Mouse (Mus musculus) heart, embryonic 13.5 days (tissue): ENCODE results near the gene Dpp8. TPM values are rescaled to one million over a fixed set of nuclear protein-coding genes. Genes with fewer than 3 reads are reported as not detected.
A peak's percentile ranks its signal among the peaks of the same experiment; 100 is the strongest.

Experiments
- ATAC-seq: fragments of 200-750 bp; cut with Nextera tagmentation; 2 replicates; pipeline ENCODE4 v1.8.0; 2017; ENCODE audit warnings: moderate TSS enrichment; ENCODE audit not compliant: insufficient number of reproducible peaks, low FRiP score, low TSS enrichment; ENCODE audit errors: extremely low read depth
- H3K27ac ChIP-seq: fragments of 300-500 bp; sonication (generic); replicated peaks from 2 replicates; pipeline ENCODE4 v1.5.1; 2015; ENCODE audit warnings: moderate library complexity, mild to moderate bottlenecking, inconsistent platforms
- H3K27me3 ChIP-seq: fragments of 300-500 bp; sonication (generic); replicated peaks from 2 replicates; pipeline ENCODE4 v1.6.1; 2015; ENCODE audit warnings: mild to moderate bottlenecking, inconsistent platforms
- H3K36me3 ChIP-seq: fragments of 300-500 bp; sonication (generic); 2 replicates; pipeline ENCODE4 v1.6.1; 2015; ENCODE audit warnings: mild to moderate bottlenecking, inconsistent platforms
- H3K4me1 ChIP-seq: fragments of 300-500 bp; sonication (generic); 2 replicates; pipeline ENCODE4 v1.6.1; 2015; ENCODE audit warnings: inconsistent platforms
- H3K4me2 ChIP-seq: fragments of 300-500 bp; sonication (generic); 2 replicates; pipeline ENCODE4 v1.6.1; 2015; ENCODE audit warnings: inconsistent platforms, mild to moderate bottlenecking, moderate library complexity
- H3K4me3 ChIP-seq: fragments of 300-500 bp; sonication (generic); 2 replicates; pipeline ENCODE4 v1.5.1; 2015; ENCODE audit warnings: moderate library complexity, mild to moderate bottlenecking, inconsistent platforms
- H3K9ac ChIP-seq: fragments of 300-500 bp; sonication (generic); 2 replicates; pipeline ENCODE4 v1.6.1; 2015; ENCODE audit warnings: inconsistent platforms, mild to moderate bottlenecking, moderate library complexity
- H3K9me3 ChIP-seq: fragments of 300-500 bp; sonication (generic); 2 replicates; pipeline ENCODE4 v1.6.1; 2016; ENCODE audit warnings: inconsistent platforms
- WGBS: fragments of 180-500 bp; shearing (Covaris S2); methylation state at CpG from one replicate; pipeline ENCODE4 v1.1.7; 2015; ENCODE audit warnings: mixed read lengths; 5-methylcytosine and 5-hydroxymethylcytosine counted together
- polyA plus RNA-seq: library from polyadenylated mRNA; unstranded; fragments of >200 nt; fragmentation: Nextera tagmentation; extraction: Ambion mirVana; gene quantifications from 2 replicates; pipeline ENCODE4 v1.2.1, GENCODE M21; 2015

Dpp8 gene
- polyA plus RNA-seq, 1 experiment from 2014 or later = 26.1 TPM

- Histone ChIP-seq H3K27ac (peak overlapping the region; percentile 65), H3K4me1 (peaks cover 11% of the 10 kb centered on the region), H3K36me3 (peaks cover 26% of the 10 kb centered on the region), H3K4me3 (no peak overlapping the region), H3K9ac (peak overlapping the region; percentile 17; the same call in 1 of the 2 replicates), H3K27me3 (no peaks in the 10 kb centered on the region), H3K9me3 (no peaks in the 10 kb centered on the region), H3K4me2 (no peak overlapping the region)
- WGBS = 29% methylated on average over 2 of the region's 2 CpGs
- ATAC-seq = no peak
Measured at GRCm38 (mm10) chr9:65115891-65116290, 83.7 kb downstream of the Dpp8 start.

GRCm38 (mm10) chr9:65117516-65117915 lies 85.3 kb downstream of the Dpp8 start:
- Histone ChIP-seq H3K4me2 (no peak overlapping the region), H3K9me3 (no peaks in the 10 kb centered on the region), H3K36me3 (peaks cover 26% of the 10 kb centered on the region), H3K27me3 (peaks cover 12% of the 10 kb centered on the region), H3K4me1 (peaks cover 13% of the 10 kb centered on the region), H3K4me3 (no peak overlapping the region), H3K27ac (no peak overlapping the region), H3K9ac (no peak overlapping the region)
- 50% methylated on average over 2 of the region's 2 CpGs for WGBS
- no peak for ATAC-seq

GRCm38 (mm10) chr9:65120935-65121334 lies 88.7 kb downstream of the Dpp8 start:
- Histone ChIP-seq H3K4me3 (no peak overlapping the region), H3K27ac (no peak overlapping the region), H3K27me3 (peaks cover 45% of the 10 kb centered on the region), H3K9ac (no peak overlapping the region), H3K4me1 (peaks cover 19% of the 10 kb centered on the region), H3K36me3 (peaks cover 24% of the 10 kb centered on the region), H3K9me3 (no peaks in the 10 kb centered on the region), H3K4me2 (no peak overlapping the region)
- 5% methylated on average over 3 of the region's 3 CpGs for WGBS
- ATAC-seq = no peak

GRCm38 (mm10) chr9:65122545-65122944 lies 90.3 kb downstream of the Dpp8 start:
- Histone ChIP-seq H3K27ac (no peak overlapping the region), H3K9me3 (no peaks in the 10 kb centered on the region), H3K4me2 (peak overlapping the region; percentile 52), H3K9ac (0 out of 2 replicates have a peak overlapping the region, but pooled peaks have one; percentile 44), H3K36me3 (peaks cover 36% of the 10 kb centered on the region), H3K27me3 (peaks cover 53% of the 10 kb centered on the region), H3K4me3 (peak overlapping the region; percentile 20; the same call in 1 of the 2 replicates), H3K4me1 (peaks cover 13% of the 10 kb centered on the region)
- 10% methylated on average over 18 of the region's 18 CpGs for WGBS
- no peak for ATAC-seq

GRCm38 (mm10) chr9:65123552-65124168 lies 91.4 kb downstream of the Dpp8 start:
- Histone ChIP-seq H3K36me3 (peaks cover 26% of the 10 kb centered on the region), H3K27me3 (peaks cover 53% of the 10 kb centered on the region), H3K4me2 (peak overlapping the region; percentile 79), H3K27ac (no peak overlapping the region), H3K4me1 (peaks cover 19% of the 10 kb centered on the region), H3K9me3 (no peaks in the 10 kb centered on the region), H3K4me3 (peak overlapping the region; percentile 50), H3K9ac (peak overlapping the region; percentile 74)
- ATAC-seq = no peak
- WGBS = 2% methylated on average over 48 of the region's 48 CpGs

- H3K9me3 ChIP-seq = no peaks in the 10 kb centered on the region
- no peak; the same call in 1 of the 2 replicates for ATAC-seq
- no peak overlapping the region for H3K27ac ChIP-seq
- peaks cover 27% of the 10 kb centered on the region for H3K36me3 ChIP-seq
- H3K4me3 ChIP-seq = peak overlapping the region; percentile 32
- WGBS = 9% methylated on average over 25 of the region's 25 CpGs
- H3K9ac ChIP-seq = peak overlapping the region; percentile 37
- peak overlapping the region; percentile 66 for H3K4me2 ChIP-seq
- peaks cover 14% of the 10 kb centered on the region for H3K4me1 ChIP-seq
- H3K27me3 ChIP-seq = peaks cover 34% of the 10 kb centered on the region
Measured at GRCm38 (mm10) chr9:65128123-65128815, 96.1 kb downstream of the Dpp8 start.

- 71% methylated on average over 5 of the region's 5 CpGs for WGBS
- H3K4me1 ChIP-seq = peaks cover 6% of the 10 kb centered on the region
- ATAC-seq = no peak
Measured at GRCm38 (mm10) chr9:65131717-65132116, 99.5 kb downstream of the Dpp8 start.

More at GRCm38 (mm10) chr9:65131717-65132116, 99.5 kb downstream of the Dpp8 start:
- H3K9me3 ChIP-seq = no peaks in the 10 kb centered on the region
- peaks cover 28% of the 10 kb centered on the region for H3K36me3 ChIP-seq
- peaks cover 21% of the 10 kb centered on the region for H3K27me3 ChIP-seq
- no peak overlapping the region for H3K4me2 ChIP-seq
- no peak overlapping the region for H3K4me3 ChIP-seq
- H3K9ac ChIP-seq = no peak overlapping the region
- no peak overlapping the region for H3K27ac ChIP-seq

Other genes starting within 250 kb of the Dpp8 start
- 4.8 and 5.9 TPM in 2 replicates for gene Dennd4a, start 221.1 kb upstream of the Dpp8 start, polyA plus RNA-seq
- 0.04 and 0.05 TPM in 2 replicates for gene Slc24a1, start 80.8 kb upstream of the Dpp8 start, polyA plus RNA-seq
- 40.1 and 40.7 TPM in 2 replicates for gene Ints14, start 71.5 kb upstream of the Dpp8 start, polyA plus RNA-seq
- 51.7 and 52.9 TPM in 2 replicates for gene Hacd3, start 10.7 kb upstream of the Dpp8 start, polyA plus RNA-seq
- gene Igdcc4, start 69.1 kb downstream of the Dpp8 start, polyA plus RNA-seq = 10.4 and 11.0 TPM in 2 replicates
- gene Igdcc3, start 108.8 kb downstream of the Dpp8 start, polyA plus RNA-seq = 0.88 and 0.98 TPM in 2 replicates
- gene Parp16, start 162.9 kb downstream of the Dpp8 start, polyA plus RNA-seq = 4.5 and 5.1 TPM in 2 replicates
- 0.04 TPM in 1 of 2 replicates, not detected in the other for gene Cilp, start 232.8 kb downstream of the Dpp8 start, polyA plus RNA-seq